Mouse (Mus musculus) stomach, embryonic 14.5 days (tissue): ENCODE data around the gene Olfr1263. TPM values are rescaled to one million over a fixed set of nuclear protein-coding genes. Genes with fewer than 3 reads are reported as not detected.

Experiments
- ATAC-seq: fragments of 200-750 bp; cut with Nextera tagmentation; 2 replicates; pipeline ENCODE4 v1.8.0; 2017; ENCODE audit warnings: low read depth, moderate TSS enrichment; ENCODE audit not compliant: insufficient number of reproducible peaks, insufficient read depth, low FRiP score
- H3K27ac ChIP-seq: fragments of 300-500 bp; sonication (generic); 2 replicates; pipeline ENCODE4 v1.5.1; 2014; ENCODE audit warnings: mild to moderate bottlenecking, low read length, moderate library complexity, mixed read lengths
- H3K27me3 ChIP-seq: fragments of 300-500 bp; sonication (generic); 2 replicates; pipeline ENCODE4 v1.6.1; 2014; ENCODE audit warnings: low read length, control low read depth, mixed read lengths; ENCODE audit not compliant: control insufficient read depth, insufficient read depth
- H3K36me3 ChIP-seq: fragments of 300-500 bp; sonication (generic); 2 replicates; pipeline ENCODE4 v1.6.1; 2014; ENCODE audit warnings: mild to moderate bottlenecking, control low read depth, low read length, moderate library complexity, mixed read lengths; ENCODE audit not compliant: control insufficient read depth, insufficient read depth
- H3K4me1 ChIP-seq: fragments of 300-500 bp; sonication (generic); 2 replicates; pipeline ENCODE4 v1.6.1; 2014; ENCODE audit warnings: low read length, control low read depth, mixed read lengths; ENCODE audit not compliant: control insufficient read depth, insufficient read depth
- H3K4me2 ChIP-seq: fragments of 300-500 bp; sonication (generic); replicated peaks from 2 replicates; pipeline ENCODE4 v1.6.1; 2014; ENCODE audit warnings: low read depth, low read length, control low read depth
- H3K4me3 ChIP-seq: fragments of 300-500 bp; sonication (generic); 2 replicates; pipeline ENCODE4 v1.5.1; 2014; ENCODE audit warnings: low read depth, low read length, control low read depth
- H3K9ac ChIP-seq: fragments of 300-500 bp; sonication (generic); replicated peaks from 2 replicates; pipeline ENCODE4 v1.6.1; 2014; ENCODE audit warnings: low read depth, mild to moderate bottlenecking, control low read depth, low read length, moderate library complexity, mixed read lengths
- H3K9me3 ChIP-seq: fragments of 300-500 bp; sonication (generic); 2 replicates; pipeline ENCODE4 v1.6.1; 2016; ENCODE audit warnings: low read depth, low read length, control low read depth; ENCODE audit not compliant: control insufficient read depth
- WGBS: fragments of 180-500 bp; shearing (Covaris S2); extraction: QIAGEN DNeasy Blood & Tissue Kit; methylation state at CpG from one replicate; pipeline ENCODE4 v1.1.7; 2014; 5-methylcytosine and 5-hydroxymethylcytosine counted together
- polyA plus RNA-seq: library from polyadenylated mRNA; unstranded; fragments of >200 nt; fragmentation: Nextera tagmentation; extraction: Ambion mirVana; gene quantifications from 2 replicates; pipeline ENCODE4 v1.2.1, GENCODE M21; 2014

Olfr1263 gene
- polyA plus RNA-seq: not detected in 2 replicates

- H3K4me2 ChIP-seq: no peak within 1 kb of the TSS
- no peaks in the 10 kb centered on the region for H3K27me3 ChIP-seq
- 83% methylated on average over 2 of the region's 2 CpGs for WGBS
- H3K9ac ChIP-seq: no peak within 1 kb of the TSS
- H3K36me3 ChIP-seq: no peaks in the 10 kb centered on the region
- no peak within 1 kb of the TSS for H3K27ac ChIP-seq
- no peaks in the 10 kb centered on the region for H3K9me3 ChIP-seq
- H3K4me1 ChIP-seq: no peaks in the 10 kb centered on the region
- ATAC-seq: no peak
- no peak within 1 kb of the TSS for H3K4me3 ChIP-seq
Measured at GRCm38 (mm10) chr2:90011831-90012230, at the start of gene Olfr1263. TSS of gene Olfr1263 (plus strand) at chr2:90012131.

- H3K27me3 ChIP-seq: no peaks in the 10 kb centered on the region
- no peak within 1 kb of the TSS for H3K4me2 ChIP-seq
- H3K27ac ChIP-seq: no peak within 1 kb of the TSS
- H3K4me1 ChIP-seq: no peaks in the 10 kb centered on the region
- H3K4me3 ChIP-seq: no peak within 1 kb of the TSS
- 51% methylated on average over 2 of the region's 2 CpGs for WGBS
- H3K36me3 ChIP-seq: no peaks in the 10 kb centered on the region
- no peak within 1 kb of the TSS for H3K9ac ChIP-seq
- H3K9me3 ChIP-seq: no peaks in the 10 kb centered on the region
- no peak for ATAC-seq
Measured at GRCm38 (mm10) chr2:89974184-89974583, 37.7 kb upstream of the Olfr1263 start, which contains the start of gene Olfr1260. TSS of gene Olfr1260 (plus strand) at chr2:89974340.

DNA sequence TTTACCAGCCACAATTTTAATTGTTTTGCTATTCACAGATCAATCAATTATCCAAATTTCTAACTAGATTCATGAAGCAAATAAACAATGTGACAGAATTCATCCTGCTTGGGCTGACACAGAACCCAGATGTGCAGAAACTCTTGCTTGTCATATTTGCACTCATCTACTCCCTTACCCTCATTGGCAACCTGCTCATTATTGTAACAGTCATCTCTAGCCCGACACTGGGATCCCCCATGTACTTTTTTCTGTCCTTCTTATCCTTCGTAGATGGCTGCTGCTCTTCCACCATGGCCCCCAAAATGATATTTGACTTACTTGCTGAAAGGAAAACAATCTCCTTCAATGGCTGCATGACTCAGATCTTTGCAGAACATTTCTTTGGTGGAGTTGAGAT lies 34.2 kb upstream of the Olfr1263 start:
- no peaks in the 10 kb centered on the region for H3K9me3 ChIP-seq
- WGBS: 83% methylated on average over 2 of the region's 2 CpGs
- no peak overlapping the region for H3K27ac ChIP-seq
- no peaks in the 10 kb centered on the region for H3K27me3 ChIP-seq
- H3K4me1 ChIP-seq: no peaks in the 10 kb centered on the region
- no peaks in the 10 kb centered on the region for H3K36me3 ChIP-seq
- H3K4me3 ChIP-seq: no peak overlapping the region
- no peak overlapping the region for H3K9ac ChIP-seq
- no peak overlapping the region for H3K4me2 ChIP-seq
- no peak for ATAC-seq

GRCm38 (mm10) chr2:89990921-89991320 lies 21.0 kb upstream of the Olfr1263 start, which contains the start of gene Olfr1261:
TSS of gene Olfr1261 (plus strand) at chr2:89991221.
- Histone ChIP-seq H3K9ac (no peak within 1 kb of the TSS), H3K27me3 (no peaks in the 10 kb centered on the region), H3K4me3 (no peak within 1 kb of the TSS), H3K27ac (no peak within 1 kb of the TSS), H3K36me3 (no peaks in the 10 kb centered on the region), H3K4me2 (no peak within 1 kb of the TSS), H3K4me1 (no peaks in the 10 kb centered on the region), H3K9me3 (no peaks in the 10 kb centered on the region)
- no peak for ATAC-seq

DNA sequence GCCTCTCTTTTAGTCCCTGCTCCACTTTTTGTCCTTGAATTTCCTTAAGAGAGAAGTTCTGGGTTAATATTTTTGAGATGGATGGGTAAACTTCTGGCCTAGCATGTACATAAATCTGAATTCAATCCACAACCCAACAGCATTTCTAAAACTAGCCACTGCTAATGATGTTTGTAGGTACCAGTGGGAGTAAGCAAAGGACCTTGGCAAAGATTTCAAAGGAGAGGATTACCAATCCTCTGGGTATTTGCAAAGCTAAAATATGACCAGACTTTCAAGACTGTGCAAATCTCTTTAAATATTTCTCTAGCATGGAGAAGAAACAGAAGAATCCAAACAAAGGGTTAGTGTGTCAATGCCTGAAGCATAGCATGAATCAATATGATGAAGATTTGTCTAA lies 12.1 kb upstream of the Olfr1263 start, which contains the start of gene Olfr1262:
Gene Olfr1262, plus strand, starts transcription at position 301 of the 400 bp plus-strand sequence.
- Histone ChIP-seq H3K9ac (no peak within 1 kb of the TSS), H3K4me3 (no peak within 1 kb of the TSS), H3K36me3 (no peaks in the 10 kb centered on the region), H3K4me2 (no peak within 1 kb of the TSS), H3K27me3 (no peaks in the 10 kb centered on the region), H3K9me3 (no peaks in the 10 kb centered on the region), H3K27ac (no peak within 1 kb of the TSS), H3K4me1 (no peaks in the 10 kb centered on the region)
- ATAC-seq: no peak

- no peak within 1 kb of the TSS for H3K9ac ChIP-seq
- ATAC-seq: no peak
- no peak within 1 kb of the TSS for H3K27ac ChIP-seq
- no peaks in the 10 kb centered on the region for H3K4me1 ChIP-seq
- no peak within 1 kb of the TSS for H3K4me3 ChIP-seq
- no peaks in the 10 kb centered on the region for H3K9me3 ChIP-seq
- 68% methylated on average over 2 of the region's 2 CpGs for WGBS
- H3K4me2 ChIP-seq: no peak within 1 kb of the TSS
- no peaks in the 10 kb centered on the region for H3K27me3 ChIP-seq
- H3K36me3 ChIP-seq: no peaks in the 10 kb centered on the region
Measured at GRCm38 (mm10) chr2:90025477-90025876, 13.5 kb downstream of the Olfr1263 start, which contains the start of gene Olfr1264. TSS of gene Olfr1264 (minus strand) at chr2:90025577.

- no peaks in the 10 kb centered on the region for H3K9me3 ChIP-seq
- H3K9ac ChIP-seq: no peak within 1 kb of the TSS
- no peaks in the 10 kb centered on the region for H3K27me3 ChIP-seq
- H3K4me2 ChIP-seq: no peak within 1 kb of the TSS
- no peak within 1 kb of the TSS for H3K27ac ChIP-seq
- no peaks in the 10 kb centered on the region for H3K36me3 ChIP-seq
- H3K4me3 ChIP-seq: no peak within 1 kb of the TSS
- H3K4me1 ChIP-seq: no peaks in the 10 kb centered on the region
- ATAC-seq: no peak
Measured at GRCm38 (mm10) chr2:90035037-90035436, 23.1 kb downstream of the Olfr1263 start, which contains the start of gene Olfr1265. TSS of gene Olfr1265 (plus strand) at chr2:90035337.

DNA sequence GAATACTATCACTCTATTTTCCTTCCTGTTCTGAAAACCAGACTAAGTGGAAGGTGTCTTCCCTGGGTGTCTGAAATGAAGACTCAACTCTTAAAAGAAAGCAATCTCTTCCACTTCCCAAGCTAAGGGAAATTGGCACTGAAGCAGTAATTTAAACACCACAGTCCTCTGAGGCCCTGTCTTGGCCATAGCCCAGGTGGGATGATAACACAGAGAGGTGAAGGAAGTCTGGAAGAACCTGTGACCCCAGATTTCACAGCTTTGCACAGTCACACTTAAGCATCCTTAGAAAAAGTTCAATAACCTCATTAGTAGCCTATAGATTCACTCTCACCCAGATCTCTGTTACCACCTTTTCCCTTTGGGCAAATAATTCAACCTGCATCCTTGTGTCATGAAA lies 51.6 kb downstream of the Olfr1263 start, which contains the start of gene Olfr140:
Gene Olfr140, minus strand, starts transcription at position 101 of the 400 bp plus-strand sequence.
- Histone ChIP-seq H3K4me1 (no peaks in the 10 kb centered on the region), H3K9ac (no peak within 1 kb of the TSS), H3K36me3 (no peaks in the 10 kb centered on the region), H3K27me3 (no peaks in the 10 kb centered on the region), H3K27ac (no peak within 1 kb of the TSS), H3K4me3 (no peak within 1 kb of the TSS), H3K4me2 (no peak within 1 kb of the TSS), H3K9me3 (no peaks in the 10 kb centered on the region)
- ATAC-seq: no peak
